Mouse (Mus musculus) right cerebral cortex, postnatal 10 days (tissue): Measurements from ENCODE around the gene Gm32742.
A peak's percentile ranks its signal among the peaks of the same experiment; 100 is the strongest.

Experiments
- DNase-seq, 2 experiments: peaks; one replicate each; pipeline ENCODE4 v3.0.0; 2021; ENCODE audit warnings: low spot score in 2 of 2

Gm32742 gene

GRCm38 (mm10) chr9:51165312-51166180 is at the start of gene Gm32742:
Gene Gm32742, minus strand, starts transcription at chr9:51165517.
- no peak for DNase-seq

DNA sequence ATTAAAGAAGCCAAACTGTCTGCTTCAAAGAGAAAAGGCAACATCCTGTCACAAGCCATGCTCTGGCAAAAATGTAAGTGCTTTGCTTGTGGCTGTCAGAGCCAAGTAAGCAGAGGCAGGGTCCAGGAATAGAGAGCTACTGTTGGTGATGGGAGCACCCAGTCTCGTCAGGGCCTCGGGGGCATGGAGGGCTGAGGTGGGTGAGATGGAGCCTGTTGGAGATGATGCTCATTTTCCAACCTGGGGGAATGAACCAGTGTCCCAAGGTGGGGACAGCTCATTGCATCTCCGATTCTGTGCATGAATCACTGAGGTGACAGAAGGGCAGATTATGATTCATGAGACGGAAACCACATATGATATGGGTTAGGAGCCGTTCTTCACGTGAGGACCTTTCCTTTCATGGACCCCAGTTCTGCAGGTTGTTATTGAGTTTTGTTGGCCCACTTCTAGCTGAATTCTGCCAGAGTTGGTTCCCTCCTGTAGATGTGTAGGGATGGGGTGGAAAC is 48.5 kb upstream of the Gm32742 start:
- DNase-seq, result no peak

- no peak for DNase-seq
Observed at GRCm38 (mm10) chr9:51213023-51213728, 47.9 kb upstream of the Gm32742 start, which contains the start of gene Pou2af1. Gene Pou2af1, plus strand, starts transcription at chr9:51213708.

DNA sequence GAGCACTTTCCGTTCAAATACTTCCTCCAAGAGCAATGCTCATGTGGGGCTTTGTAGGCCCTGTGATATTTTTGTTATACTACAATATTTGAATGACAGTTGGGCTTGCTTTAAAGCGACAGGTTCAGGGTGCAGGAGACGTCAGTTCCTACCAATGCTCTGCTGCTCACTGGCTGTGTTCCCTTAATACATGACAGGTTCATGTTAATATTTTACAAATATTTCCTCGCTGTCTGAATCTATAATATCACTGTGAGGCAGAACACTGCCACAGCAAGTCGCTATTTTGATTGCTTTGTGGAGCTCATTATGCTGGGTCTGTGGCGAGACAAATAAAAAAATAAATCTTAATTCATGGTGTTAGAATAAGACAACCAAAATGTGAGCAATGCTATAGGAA is 45.9 kb upstream of the Gm32742 start:
- DNase-seq, result no peak

DNA sequence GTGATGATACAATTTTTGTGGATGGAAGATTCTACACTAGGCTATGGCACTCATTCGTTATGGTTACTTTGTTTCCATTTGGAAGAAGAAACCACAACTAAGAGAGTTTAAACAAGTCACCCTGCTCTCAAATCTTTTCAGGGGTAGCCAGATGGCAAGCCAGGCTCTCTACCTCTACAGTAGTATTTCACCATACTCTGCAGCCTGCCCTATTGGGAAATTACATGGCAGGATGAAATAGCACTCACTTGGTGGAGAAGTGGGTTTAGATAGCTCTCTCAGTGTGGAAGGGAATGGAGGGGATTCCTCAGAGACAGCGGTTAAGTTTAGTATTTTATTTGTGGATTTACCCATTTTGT is 43.6 kb upstream of the Gm32742 start:
- DNase-seq, result no peak

GRCm38 (mm10) chr9:51194790-51195189 is 29.5 kb upstream of the Gm32742 start:
- DNase-seq, result no peak

DNA sequence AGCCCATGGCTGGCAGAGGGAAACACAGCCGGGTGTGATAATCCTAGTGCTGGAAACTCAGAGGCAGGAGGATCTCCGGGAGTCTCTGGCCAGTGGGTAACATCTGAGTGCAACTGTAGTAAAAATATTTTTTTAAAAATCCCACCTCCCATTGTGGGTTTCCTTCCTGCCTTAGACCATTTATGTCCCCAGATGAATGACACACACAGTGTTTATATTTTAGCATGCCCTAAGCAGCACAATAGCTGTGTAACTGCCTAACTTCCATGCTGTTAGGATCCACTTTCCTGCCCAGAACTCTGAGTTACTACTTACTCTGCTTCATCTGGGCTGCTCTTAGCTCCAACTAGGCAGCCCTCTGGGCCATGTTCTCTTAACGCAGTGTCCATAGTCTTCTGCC is 25.3 kb upstream of the Gm32742 start:
- DNase-seq, result no peak

- DNase-seq, result no peak
Observed at GRCm38 (mm10) chr9:51185871-51186270, 20.6 kb upstream of the Gm32742 start.

DNA sequence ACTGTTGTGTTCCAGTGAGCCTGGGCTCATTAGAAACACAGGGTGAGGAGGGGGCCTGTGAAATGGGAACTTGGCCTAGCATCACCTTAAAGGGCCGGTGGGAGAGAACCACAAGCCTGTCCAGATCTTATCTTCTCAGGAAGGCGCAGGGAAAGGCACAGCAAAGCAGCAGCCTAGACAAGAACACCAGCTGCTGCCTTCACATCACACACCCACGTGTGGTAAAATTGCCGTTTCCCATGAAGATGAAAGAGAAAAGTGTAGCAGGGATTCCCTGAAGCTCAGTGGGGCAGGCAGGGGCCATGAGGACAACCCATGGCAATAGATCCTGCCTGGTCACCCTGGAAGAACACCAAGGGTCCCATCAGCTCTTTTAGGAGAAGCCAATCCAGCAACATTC is 20.1 kb upstream of the Gm32742 start:
- DNase-seq, result peak; percentile 43 to 59

DNA sequence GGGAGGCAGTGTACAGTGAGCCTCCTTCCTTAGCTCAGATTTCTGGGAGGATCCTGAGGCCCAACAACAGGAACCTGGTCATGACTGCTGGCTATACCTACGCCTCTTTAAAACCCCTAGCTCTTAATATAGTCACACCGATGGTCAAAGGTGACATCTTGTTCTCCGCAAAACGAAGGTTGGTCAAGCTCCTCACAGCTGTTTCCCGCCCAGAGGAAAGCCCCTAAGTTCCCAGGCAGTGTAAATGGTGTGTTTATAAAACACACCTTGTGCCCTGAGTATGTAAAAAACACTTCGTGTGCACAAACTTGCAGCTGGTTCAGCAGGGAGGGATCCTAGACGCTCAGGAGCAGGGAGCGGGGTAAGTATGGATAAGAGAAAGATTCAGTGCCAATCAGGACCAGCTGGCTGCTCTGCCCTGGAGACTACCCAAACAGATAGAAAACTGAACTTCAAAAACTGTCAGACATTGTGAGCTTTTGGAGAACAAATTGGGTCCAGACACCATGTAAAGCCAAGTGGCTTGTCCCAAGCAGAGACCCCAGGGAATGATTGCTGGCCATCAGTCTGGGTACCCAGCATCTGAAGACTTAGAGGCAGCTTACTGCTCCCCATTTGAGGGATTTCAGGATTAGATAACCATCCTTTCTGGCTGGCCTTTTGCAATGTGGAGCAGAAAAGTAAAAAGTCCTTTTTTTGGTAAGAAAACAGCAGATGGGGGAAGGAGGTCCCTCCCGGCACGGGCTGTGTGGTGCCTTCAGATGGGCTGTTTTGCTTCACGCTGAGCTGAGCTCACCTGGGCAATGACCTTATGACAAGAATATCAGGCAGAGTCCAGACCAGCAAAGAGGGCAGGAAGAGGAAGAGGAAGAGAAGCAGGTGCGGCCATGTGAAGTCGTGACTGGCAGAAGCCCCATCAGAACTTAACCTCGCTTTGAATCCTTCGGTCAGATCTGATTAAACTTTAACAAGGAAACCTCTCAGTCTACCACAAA is 17.7 kb upstream of the Gm32742 start:
- DNase-seq, result no peak

DNA sequence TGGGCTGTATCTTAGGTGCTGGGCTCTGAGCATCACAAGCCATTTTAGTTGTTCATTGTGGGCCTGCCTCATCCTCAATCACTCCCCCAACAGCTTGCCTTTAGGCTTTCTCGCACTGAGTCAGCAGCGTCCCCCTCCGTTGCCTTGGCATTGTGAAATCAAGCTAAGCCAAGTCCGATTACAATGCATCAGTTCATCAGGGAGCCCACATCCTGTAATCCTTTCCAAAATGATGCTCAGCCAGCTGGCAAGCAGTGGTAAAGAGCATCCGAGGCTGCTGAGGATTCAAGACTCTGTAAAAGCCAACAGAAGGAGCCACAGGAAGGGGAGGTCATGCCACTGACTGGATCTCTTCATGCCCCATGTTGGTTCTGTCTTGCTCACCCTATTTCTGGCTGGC is 15.3 kb upstream of the Gm32742 start:
- peak; percentile 83 to 88 for DNase-seq

DNA sequence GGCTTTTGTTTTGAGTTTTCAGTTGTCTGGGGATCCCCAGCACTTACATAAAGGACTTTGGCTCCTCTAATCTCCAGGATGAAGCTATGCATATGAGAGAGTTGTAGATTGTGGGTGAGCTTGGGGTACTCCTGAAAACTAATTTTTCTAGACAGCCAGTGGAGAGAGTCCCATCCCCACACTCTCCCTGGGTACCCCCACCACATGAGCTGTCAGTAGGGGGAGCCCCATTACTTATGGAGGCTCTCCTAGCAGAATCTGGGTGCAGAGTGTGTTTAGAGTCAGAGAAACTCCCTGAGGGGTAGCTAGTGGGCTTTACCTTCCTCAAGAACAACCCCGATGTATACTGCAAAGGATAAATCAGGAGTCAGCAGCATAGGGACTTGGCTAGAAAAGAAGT is 13.0 kb upstream of the Gm32742 start:
- no peak for DNase-seq

DNA sequence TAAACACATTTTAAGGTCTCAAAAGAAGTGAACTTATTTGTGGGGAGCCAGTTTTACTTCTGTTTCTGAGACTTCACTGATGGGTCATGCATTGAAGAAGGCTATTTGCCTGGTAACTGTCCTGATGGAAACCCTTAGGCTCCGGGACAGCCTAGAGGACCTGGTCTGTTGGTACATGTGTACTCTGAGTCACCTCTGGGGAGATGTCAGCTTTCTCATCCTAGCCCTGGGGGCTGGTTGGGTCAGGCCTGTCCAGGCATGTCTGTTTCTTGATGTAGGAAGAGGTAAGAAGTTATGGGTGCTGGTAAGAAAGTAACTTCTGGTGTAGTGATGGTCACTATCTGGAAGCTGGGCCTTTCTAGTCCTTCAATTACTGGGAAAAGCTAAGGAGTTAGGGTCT is 10.4 kb upstream of the Gm32742 start:
- no peak for DNase-seq

- DNase-seq, result no peak
Observed at GRCm38 (mm10) chr9:51174890-51175464, 9.7 kb upstream of the Gm32742 start.

- DNase-seq, result no peak
Observed at GRCm38 (mm10) chr9:51170298-51170697, 5.0 kb upstream of the Gm32742 start.

- no peak for DNase-seq
Observed at GRCm38 (mm10) chr9:51169133-51169532, 3.8 kb upstream of the Gm32742 start.

- DNase-seq, result no peak
Observed at GRCm38 (mm10) chr9:51168698-51169097, 3.4 kb upstream of the Gm32742 start.

GRCm38 (mm10) chr9:51167954-51168353 is 2.6 kb upstream of the Gm32742 start:
- DNase-seq, result no peak

DNA sequence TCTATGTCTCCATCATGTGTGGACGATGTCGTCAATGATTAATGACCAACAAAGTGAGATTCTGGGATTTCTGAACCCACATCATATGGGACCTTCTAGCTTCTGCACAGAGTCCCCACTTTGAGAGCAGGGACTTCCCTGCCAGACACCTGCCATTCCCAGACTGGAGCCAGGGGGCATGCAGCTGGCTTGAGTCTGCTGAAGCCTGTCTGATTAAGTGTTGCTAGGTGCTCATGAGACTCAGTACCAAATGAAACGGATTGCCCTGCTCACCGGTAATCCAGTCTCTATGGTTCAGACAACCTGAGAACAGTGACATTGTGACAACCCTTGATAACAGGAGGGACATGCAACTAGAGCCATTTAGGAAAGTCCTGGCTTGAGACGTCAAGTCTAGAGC is 1.3 kb downstream of the Gm32742 start:
- no peak for DNase-seq

DNA sequence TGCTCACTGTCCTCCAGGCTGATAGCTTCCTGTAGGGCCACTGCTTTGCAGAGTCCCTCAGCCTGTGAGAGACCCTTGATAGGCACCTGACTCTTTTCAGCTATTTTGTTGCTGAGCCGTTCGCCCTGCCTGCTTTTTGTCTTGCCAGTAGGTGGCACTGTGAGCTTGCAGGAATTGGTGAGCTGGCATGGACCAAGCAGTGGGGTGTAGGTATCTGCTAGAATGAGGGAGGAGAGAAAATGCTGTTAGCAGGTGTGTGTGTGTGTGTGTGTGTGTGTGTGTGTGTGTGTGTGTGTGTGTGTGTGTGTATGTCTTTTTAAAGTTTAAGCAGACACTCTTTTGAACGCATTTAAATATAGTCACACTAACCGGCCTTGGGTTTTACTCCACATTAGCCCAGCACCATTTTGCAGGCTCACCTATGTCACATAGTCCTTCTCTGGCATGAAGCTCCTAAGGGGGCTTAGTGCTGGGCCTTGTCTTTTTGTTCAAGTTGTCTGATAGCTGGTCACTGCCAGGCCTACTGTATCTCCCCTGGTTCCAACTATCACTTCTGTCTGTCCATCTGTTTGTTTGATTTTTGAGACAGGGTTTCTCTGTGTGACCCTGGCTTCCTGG is 3.4 kb downstream of the Gm32742 start:
- DNase-seq, result peak; percentile 90 to 91
